Comparison of ENCODE assay signal across 12 mouse cellular contexts in the genomic region with DNA sequence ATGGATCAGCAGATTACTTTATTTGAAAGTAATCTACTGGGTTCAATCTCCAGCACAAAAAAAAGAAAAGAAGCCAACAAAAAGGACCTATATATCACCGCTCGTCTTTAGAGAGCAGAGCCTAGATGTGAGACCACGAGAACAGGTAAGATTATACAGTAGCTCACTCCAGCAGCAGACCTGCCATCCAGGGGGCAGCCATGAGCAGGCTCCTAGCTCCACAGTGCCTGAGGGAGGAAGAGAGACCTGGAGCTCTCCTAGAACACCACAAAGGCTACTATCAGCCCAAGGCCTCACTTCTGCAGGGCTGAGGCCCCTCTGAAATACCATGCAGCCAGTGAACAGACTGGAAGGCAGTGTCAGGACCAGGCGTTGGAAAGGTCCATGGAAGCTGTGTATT. TPM values are rescaled to one million over a fixed set of nuclear protein-coding genes. Genes with fewer than 3 reads are reported as not detected.
A peak's percentile ranks its signal among the peaks of the same experiment; 100 is the strongest.
DNase-seq lines count a peak whose midpoint lies in the region; ATAC-seq and TF ChIP-seq lines count a peak whose summit lies in the region.
"Had no signal": no experiment of that assay in that cellular context is flagged by ENCODE, and none has a peak within 500 bp of the region (broad histone marks: within the 10 kb centered on the region; RNA-seq: fewer than 3 reads in every experiment).

No protein-coding gene starts in this region.

- H3K27ac ChIP-seq in heart, embryonic 10.5 days = peak overlapping the region; percentile 85
- H3K27ac ChIP-seq in lung, embryonic 14.5 days (ENCODE audit: low read depth) = peak overlapping the region; percentile 50; the same call in 1 of the 2 replicates
- peak overlapping the region; percentile 68; the same call in 1 of the 2 replicates for H3K27ac ChIP-seq in cortical plate, adult 2 months (ENCODE audit: insufficient read depth, low read length)
- peak overlapping the region; percentile 60; the same call in 1 of the 2 replicates for H3K27ac ChIP-seq in stomach, embryonic 15.5 days
- H3K27ac ChIP-seq: hindbrain, embryonic 13.5 days had no signal

- no peaks in the 10 kb centered on the region for H3K9me3 ChIP-seq in heart, embryonic 10.5 days
- no peaks in the 10 kb centered on the region for H3K9me3 ChIP-seq in lung, embryonic 14.5 days (ENCODE audit: low read depth, low read length)
- no peaks in the 10 kb centered on the region for H3K9me3 ChIP-seq in stomach, embryonic 15.5 days
- H3K9me3 ChIP-seq: G1E; hindbrain, embryonic 13.5 days; midbrain, embryonic 12.5 days had no signal

- intact Hi-C loops in heart, postnatal 25 days (cut with DNase I) = no loop called here

- peaks cover 70% of the 10 kb centered on the region for H3K36me3 ChIP-seq in heart, embryonic 10.5 days
- peaks cover 73% of the 10 kb centered on the region for H3K36me3 ChIP-seq in lung, embryonic 14.5 days (ENCODE audit: insufficient read depth)
- H3K36me3 ChIP-seq in stomach, embryonic 15.5 days = peaks cover 36% of the 10 kb centered on the region

- no peak overlapping the region for H3K4me3 ChIP-seq in heart, embryonic 10.5 days
- no peak overlapping the region for H3K4me3 ChIP-seq in lung, embryonic 14.5 days (ENCODE audit: low read depth, low read length)
- no peak overlapping the region for H3K4me3 ChIP-seq in cortical plate, adult 2 months (ENCODE audit: insufficient read depth, low read length)
- no peak overlapping the region for H3K4me3 ChIP-seq in stomach, embryonic 15.5 days (replicated peaks)
- H3K4me3 ChIP-seq: hindbrain, embryonic 13.5 days; midbrain, embryonic 12.5 days had no signal

- ATAC-seq in lung, embryonic 14.5 days (ENCODE audit: insufficient read depth) = no peak
- no peak for ATAC-seq in stomach, embryonic 15.5 days (ENCODE audit: insufficient read depth, low FRiP score, low read depth)
- ATAC-seq in inflammation-experienced regulatory T-cells, adult 6 months = no peak

- 85% methylated on average over 4 of the region's 4 CpGs for WGBS in heart, embryonic 10.5 days
- WGBS in lung, embryonic 14.5 days = 83% methylated on average over 4 of the region's 4 CpGs
- 74% methylated on average over 4 of the region's 4 CpGs for WGBS in stomach, embryonic 15.5 days

- no peaks in the 10 kb centered on the region for H3K27me3 ChIP-seq in heart, embryonic 10.5 days (ENCODE audit: insufficient read depth, poor library complexity, severe bottlenecking)
- H3K27me3 ChIP-seq in lung, embryonic 14.5 days (ENCODE audit: insufficient read depth, low read length) = no peaks in the 10 kb centered on the region
- H3K27me3 ChIP-seq in stomach, embryonic 15.5 days (replicated peaks) = no peaks in the 10 kb centered on the region
- H3K27me3 ChIP-seq: hindbrain, embryonic 13.5 days; midbrain, embryonic 12.5 days had no signal

- H3K4me2 ChIP-seq in lung, embryonic 14.5 days = no peak overlapping the region
- no peak overlapping the region for H3K4me2 ChIP-seq in stomach, embryonic 15.5 days
- H3K4me2 ChIP-seq: hindbrain, embryonic 13.5 days; midbrain, embryonic 12.5 days had no signal

- peak; percentile 46 for TF ChIP-seq CTCF in lung, embryonic 14.5 days (IDR thresholded peaks at IDR 0.05; ENCODE audit: low read depth)
- peak; percentile 28; the same call in 1 of the 2 replicates for TF ChIP-seq CTCF in cortical plate, adult 2 months (IDR thresholded peaks at IDR 0.05; ENCODE audit: extremely low read depth, insufficient read depth, low read length)

- H3K4me1 ChIP-seq in heart, embryonic 10.5 days = peaks cover 93% of the 10 kb centered on the region
- H3K4me1 ChIP-seq in lung, embryonic 14.5 days (ENCODE audit: insufficient read depth) = peaks cover 32% of the 10 kb centered on the region
- H3K4me1 ChIP-seq in cortical plate, adult 2 months (ENCODE audit: control insufficient read depth, insufficient read depth, low read length) = peaks cover 25% of the 10 kb centered on the region
- peaks cover 46% of the 10 kb centered on the region for H3K4me1 ChIP-seq in stomach, embryonic 15.5 days

- no peak overlapping the region for H3K9ac ChIP-seq in lung, embryonic 14.5 days
- no peak overlapping the region for H3K9ac ChIP-seq in stomach, embryonic 15.5 days
- H3K9ac ChIP-seq: hindbrain, embryonic 13.5 days; midbrain, embryonic 12.5 days had no signal

- no peak for TF ChIP-seq POLR2A in cortical plate, adult 2 months (IDR thresholded peaks at IDR 0.05; ENCODE audit: extremely low read depth, insufficient read depth, low read length)

- no peak for DNase-seq in heart, embryonic 10.5 days (ENCODE audit: low spot score)
- DNase-seq in heart, postnatal 25 days (ENCODE audit: low spot score) = no peak
- peak; percentile 32 for DNase-seq in lung, embryonic 14.5 days
- no peak for DNase-seq in lung, adult 18-20 months
- DNase-seq in testis, postnatal 14 days (ENCODE audit: low spot score) = no peak

RNA-seq across cellular contexts. Expression of a gene that starts 39.0 kb away (rescaled TPM):
- 34.5 and 37.5 TPM in 2 replicates for polyA plus RNA-seq in heart, embryonic 10.5 days (2016; fragmentation: Nextera tagmentation; extraction: Ambion mirVana)
- total RNA-seq in heart, postnatal 25 days (2021) = 100 to 1,000 TPM; 122 to 124 TPM
- 86.6 and 87.5 TPM in 2 replicates for polyA plus RNA-seq in lung, embryonic 14.5 days (2014; fragmentation: Nextera tagmentation; extraction: Ambion mirVana)
- polyA plus RNA-seq in cortical plate, adult 2 months (2012; rRNA removed) = 32.6 and 34.2 TPM in 2 replicates
- 57.0 TPM in 2 replicates for polyA plus RNA-seq in stomach, embryonic 15.5 days (2015; fragmentation: Nextera tagmentation; extraction: Ambion mirVana)
- 100 to 1,000 TPM; 218 to 293 (median 259) TPM for polyA plus RNA-seq in inflammation-experienced regulatory T-cells, adult 6 months (2017; shearing (Covaris generic))

RNA-seq across cellular contexts. Expression of a gene that starts 46.2 kb away (rescaled TPM):
- polyA plus RNA-seq in heart, embryonic 10.5 days (2016; fragmentation: Nextera tagmentation; extraction: Ambion mirVana) = 0.16 and 0.52 TPM in 2 replicates
- total RNA-seq in heart, postnatal 25 days (2021) = not detected
- polyA plus RNA-seq in lung, embryonic 14.5 days (2014; fragmentation: Nextera tagmentation; extraction: Ambion mirVana) = not detected in 2 replicates
- polyA plus RNA-seq in cortical plate, adult 2 months (2012; rRNA removed) = 4.8 and 6.2 TPM in 2 replicates
- 0.75 and 1.7 TPM in 2 replicates for polyA plus RNA-seq in stomach, embryonic 15.5 days (2015; fragmentation: Nextera tagmentation; extraction: Ambion mirVana)
- 1 to 10 TPM in 1 of 3 experiments, not detected in 2; 1.2 TPM for polyA plus RNA-seq in inflammation-experienced regulatory T-cells, adult 6 months (2017; shearing (Covaris generic))
- total RNA-seq: adrenal gland, postnatal 36 days had no signal
- polyA plus RNA-seq: G1E had no signal
